Mouse (Mus musculus) adrenal gland, postnatal 10 days (tissue): ENCODE results near the gene Mapk1. TPM values are rescaled to one million over a fixed set of nuclear protein-coding genes. Genes with fewer than 3 reads are reported as not detected.
A peak's percentile ranks its signal among the peaks of the same experiment; 100 is the strongest.

ENCODE experiments used
- DNase-seq: peaks from one replicate; pipeline ENCODE4 v3.0.0; 2021; ENCODE audit warnings: mixed read lengths
- total RNA-seq, 2 experiments: library from RNA; stranded (reverse); gene quantifications; 2 replicates each; pipeline ENCODE4 v1.2.3; 2021

Mapk1 gene
- total RNA-seq, 2 experiments from 2014 or later = 154 to 160 TPM

DNA sequence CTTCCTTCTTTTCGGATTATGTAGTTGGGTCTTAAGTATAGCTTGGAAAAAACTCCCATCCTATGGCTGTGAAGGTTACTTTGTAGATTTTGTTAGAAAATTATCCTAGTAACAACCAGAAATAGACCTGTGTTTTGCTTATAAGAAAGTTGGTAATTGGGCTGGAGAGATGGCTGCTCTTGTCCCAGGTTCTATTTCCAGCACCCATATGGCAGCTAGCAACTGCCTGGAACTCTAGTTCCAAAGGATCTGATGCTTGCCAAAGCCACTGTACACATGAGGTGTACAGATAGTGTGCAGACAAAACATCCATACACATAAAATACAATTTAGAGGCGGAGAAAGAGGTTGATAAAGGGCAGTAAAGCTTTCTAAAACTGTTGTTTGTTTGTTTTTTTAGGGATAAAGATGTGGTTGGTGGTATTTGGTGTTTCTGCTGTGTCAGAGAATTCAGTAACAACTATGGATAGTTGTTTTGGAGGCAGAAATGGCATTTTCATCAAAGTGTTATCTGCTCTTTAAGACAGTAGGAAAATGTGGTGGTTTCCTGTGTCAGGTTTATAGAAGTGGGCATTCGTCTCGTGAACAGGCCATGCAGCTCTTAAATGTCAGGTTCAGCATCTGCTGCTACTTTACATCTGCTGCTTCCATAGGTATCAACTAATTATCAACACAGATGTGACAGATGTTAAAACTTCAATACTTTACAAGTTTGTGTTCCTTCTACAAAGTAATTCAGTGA is 32.1 kb downstream of the Mapk1 start:
- no peak for DNase-seq

DNA sequence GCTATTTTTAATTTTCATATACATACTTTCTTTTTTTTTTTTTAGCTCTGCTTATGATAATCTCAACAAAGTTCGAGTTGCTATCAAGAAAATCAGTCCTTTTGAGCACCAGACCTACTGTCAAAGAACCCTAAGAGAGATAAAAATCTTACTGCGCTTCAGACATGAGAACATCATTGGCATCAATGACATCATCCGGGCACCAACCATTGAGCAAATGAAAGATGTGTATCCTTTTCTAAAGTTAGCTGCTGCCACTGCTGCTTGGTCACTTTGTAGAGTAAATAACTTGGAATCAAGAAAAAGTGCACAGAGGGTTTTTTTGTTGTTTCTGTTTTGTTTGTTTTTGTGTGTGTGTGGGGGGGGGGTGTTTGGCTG is 32.7 kb downstream of the Mapk1 start:
- no peak for DNase-seq

- DNase-seq = no peak
Measured at GRCm38 (mm10) chr16:17018071-17018470, 34.9 kb downstream of the Mapk1 start.

- DNase-seq = peak; percentile 21
Measured at GRCm38 (mm10) chr16:17024469-17025148, 41.4 kb downstream of the Mapk1 start.

- DNase-seq = no peak
Measured at GRCm38 (mm10) chr16:17029971-17030695, 47.0 kb downstream of the Mapk1 start.

DNA sequence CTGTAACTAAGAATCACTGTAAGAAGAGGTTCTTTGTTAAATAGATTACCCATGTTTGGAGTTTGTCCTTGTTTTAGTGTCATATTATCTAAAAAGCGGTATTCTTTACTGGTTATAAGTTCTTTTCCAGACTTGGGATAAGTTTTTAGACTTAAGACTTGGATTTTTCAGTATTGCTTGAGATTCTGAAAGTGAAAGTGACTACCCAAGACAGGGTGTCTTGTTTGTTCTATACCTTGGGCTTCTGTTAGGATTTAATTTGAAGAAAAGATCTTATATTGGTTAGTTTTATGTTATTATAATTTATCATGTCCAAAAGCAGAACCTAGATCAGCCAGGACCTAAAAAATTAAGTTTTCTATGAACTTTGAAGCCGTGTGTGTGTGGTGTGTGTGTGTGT is 50.6 kb downstream of the Mapk1 start:
- no peak for DNase-seq

DNA sequence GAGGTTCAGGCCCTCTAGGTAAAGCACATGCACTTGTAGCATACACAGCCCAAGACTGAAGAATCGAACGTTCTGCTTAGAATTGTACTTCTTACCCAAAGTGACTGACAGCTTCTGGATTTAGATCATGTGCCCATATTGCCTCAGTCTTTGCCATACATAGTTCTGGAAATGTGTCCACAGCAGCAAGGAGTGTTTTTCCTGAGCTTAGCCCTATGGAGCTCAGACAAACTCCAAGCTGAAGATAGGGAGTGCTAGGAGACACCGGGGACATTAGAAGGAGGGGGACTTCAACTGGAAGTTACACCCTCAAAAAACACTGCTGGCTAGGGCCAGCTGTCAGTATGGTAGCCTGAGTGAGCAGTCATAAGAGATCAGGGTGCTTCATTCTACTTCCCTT is 57.5 kb downstream of the Mapk1 start:
- DNase-seq = no peak

DNA sequence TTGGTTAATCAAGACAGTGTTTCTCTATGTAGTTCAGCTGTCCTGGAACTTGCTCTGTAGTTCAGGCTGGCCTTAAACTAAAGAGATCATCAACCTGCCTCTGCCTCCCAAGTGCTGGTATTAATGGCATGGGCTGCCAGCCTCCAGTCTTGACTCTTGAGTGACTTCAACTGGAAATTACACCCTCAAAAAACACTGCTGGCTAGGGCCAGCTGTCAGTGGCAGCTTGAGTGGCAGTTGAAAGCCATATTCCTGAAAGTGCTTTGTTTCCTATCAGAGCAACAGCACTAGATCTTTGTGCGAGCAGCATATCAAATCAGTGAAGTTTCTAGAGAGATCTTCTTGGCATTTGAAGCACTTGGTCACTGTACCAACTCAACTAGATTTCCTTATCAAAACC is 58.2 kb downstream of the Mapk1 start:
- no peak for DNase-seq

- DNase-seq = peak; percentile 51
Measured at GRCm38 (mm10) chr16:17044320-17044719, 61.1 kb downstream of the Mapk1 start.

DNA sequence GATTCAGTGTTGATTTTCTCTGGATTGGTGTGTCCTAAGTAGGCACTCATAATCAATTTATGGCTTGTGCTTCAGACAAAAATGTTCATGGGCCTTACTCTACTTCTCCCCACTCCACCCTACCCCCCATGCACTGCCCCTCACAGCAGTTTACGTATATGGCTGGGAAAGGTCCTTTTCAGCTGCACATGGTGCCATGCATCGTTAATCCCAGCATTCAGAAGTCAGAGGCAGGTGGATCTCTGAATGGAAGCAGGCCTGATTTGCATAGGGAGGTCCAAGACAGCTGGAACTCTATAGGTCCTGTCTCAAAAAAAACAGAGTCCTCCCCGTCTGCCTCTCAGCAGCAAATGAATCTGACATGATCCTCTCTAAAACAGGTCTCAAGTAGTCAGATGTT is 62.1 kb downstream of the Mapk1 start:
- DNase-seq = no peak

DNA sequence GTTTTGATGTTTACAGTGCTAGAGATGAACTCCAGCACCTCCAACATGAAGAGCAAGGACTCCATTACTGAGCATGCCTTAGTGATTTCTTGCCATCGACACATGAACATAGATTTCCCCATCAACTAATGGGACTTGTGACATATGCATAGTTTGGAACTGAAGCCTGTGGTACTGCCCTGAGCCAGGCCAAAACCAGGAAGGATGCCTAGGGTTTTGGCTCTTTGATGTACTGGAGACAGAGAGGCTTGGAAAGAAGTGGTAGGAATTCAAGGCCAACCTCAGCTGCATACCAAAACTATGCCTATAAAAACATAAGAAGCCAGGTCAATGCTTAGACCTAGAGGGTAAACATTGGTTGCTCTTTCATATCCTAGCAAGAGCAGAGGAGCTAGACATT is 66.7 kb downstream of the Mapk1 start:
- DNase-seq = no peak

DNA sequence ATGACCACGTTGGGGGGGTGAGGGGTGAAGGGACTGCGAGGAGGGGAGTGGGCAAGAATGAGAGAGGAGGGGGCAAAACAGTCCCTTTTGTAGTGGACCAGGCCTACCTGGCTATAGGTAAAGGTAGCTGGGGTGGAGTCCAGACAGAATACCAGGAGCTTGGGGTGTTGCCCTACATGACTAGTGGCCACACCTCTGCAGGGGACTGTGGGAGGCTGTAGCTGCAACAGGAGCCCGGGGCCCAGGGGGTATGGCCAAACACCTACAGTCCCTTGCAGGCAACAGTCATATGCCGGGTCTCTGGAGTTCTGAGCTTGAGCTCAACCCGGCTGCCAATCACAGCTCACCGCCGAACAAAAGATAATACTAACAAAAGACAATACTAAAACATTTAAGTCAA is 68.9 kb downstream of the Mapk1 start:
- DNase-seq = no peak

DNA sequence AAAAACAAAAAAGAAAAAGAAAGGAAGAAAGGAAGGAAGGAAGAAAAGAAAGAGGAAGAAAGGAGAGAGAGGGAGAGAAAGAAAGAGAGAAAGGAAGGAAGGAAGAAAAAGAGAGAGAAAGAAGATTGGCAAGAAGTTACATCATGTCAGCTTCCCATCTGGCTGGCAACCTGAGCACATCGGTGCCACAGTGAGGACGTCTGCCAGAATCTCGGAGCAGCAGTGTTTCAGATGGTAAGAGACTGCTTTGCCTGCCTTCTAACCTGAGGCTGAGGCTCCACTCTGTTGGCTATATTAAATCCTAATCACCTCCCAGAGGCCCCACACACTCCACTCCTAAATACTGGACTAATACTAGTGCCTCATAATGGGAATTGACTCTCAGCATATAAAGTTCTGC is 70.7 kb downstream of the Mapk1 start:
- DNase-seq = no peak

- DNase-seq = no peak
Measured at GRCm38 (mm10) chr16:17055584-17055983, 72.4 kb downstream of the Mapk1 start.

DNA sequence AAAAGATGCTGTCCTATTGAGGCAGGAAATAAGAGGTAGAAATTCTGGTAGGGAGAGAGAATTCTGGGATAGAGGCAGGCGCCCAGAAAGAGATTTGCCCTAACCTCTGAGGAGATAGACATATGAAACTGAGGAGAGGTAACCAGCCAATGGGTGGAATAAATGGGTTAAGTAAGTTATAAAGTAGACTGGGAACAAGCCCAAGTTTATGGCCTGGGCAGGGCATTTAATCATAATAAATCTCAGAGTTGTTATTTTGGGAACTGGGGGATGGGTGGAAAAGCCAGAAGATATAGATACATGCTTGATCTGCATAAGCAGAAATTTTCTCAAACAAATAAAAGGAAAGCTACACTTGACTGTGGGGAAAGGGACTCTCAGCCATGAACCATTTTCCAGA is 79.2 kb downstream of the Mapk1 start:
- no peak for DNase-seq

- DNase-seq = no peak
Measured at GRCm38 (mm10) chr16:17067552-17067951, 84.4 kb downstream of the Mapk1 start.

- DNase-seq = peak; percentile 95
Measured at GRCm38 (mm10) chr16:17069511-17070443, 86.6 kb downstream of the Mapk1 start, which contains the start of gene Ypel1. Gene Ypel1, plus strand, starts transcription at chr16:17069696.

DNA sequence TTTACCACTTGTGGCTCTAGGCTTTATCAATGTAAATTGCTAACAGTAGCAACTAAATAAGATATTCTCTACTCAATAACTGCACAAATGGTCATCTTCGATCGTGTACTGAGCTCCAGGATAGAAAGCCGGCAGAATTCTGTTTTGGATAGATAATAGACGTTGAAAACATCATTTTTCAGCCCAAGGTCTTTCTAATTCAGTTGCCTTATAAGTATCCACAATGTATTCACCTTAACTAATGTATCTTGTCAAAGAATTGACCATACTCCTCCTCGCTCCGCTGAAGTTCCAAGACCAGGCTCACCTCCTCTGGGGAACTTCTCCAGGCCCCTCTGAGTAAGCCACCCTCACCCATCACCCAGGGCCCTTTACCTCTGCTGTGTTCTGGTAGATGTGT is 87.5 kb downstream of the Mapk1 start:
- no peak for DNase-seq

- DNase-seq = no peak
Measured at GRCm38 (mm10) chr16:17073000-17073399, 89.8 kb downstream of the Mapk1 start.

DNA sequence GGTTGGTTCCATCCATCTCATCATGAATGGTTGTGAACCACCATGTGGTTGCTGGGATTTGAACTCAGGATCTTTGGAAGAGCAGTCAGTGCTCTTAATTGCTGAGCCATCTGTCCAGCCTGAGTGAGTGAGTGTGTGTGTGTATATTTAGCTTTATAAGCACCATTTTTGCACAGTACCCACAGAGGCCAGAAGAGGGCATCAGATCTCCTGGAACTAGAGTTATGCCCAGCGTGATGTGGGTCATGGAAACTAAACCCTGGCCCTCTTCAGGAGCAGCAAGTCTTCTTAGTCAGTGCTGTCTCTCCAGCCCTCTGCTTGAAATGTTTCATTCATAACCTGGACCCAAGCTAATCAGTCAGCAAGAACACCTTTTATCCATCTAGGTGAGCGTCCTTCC is 93.1 kb downstream of the Mapk1 start:
- no peak for DNase-seq

GRCm38 (mm10) chr16:17076869-17077268 is 93.7 kb downstream of the Mapk1 start:
- no peak for DNase-seq

GRCm38 (mm10) chr16:17078101-17078500 is 94.9 kb downstream of the Mapk1 start:
- peak; percentile 36 for DNase-seq
